Mouse (Mus musculus) erythroblast, embryonic 14.5 days (primary cell): Measurements from ENCODE around the gene Zbtb39.

Experiments
- GATA1 ChIP-seq: IDR thresholded peaks from 2 replicates; pipeline ENCODE4 v1.6.1; 2012; ENCODE audit warnings: low read length, inconsistent platforms, mixed read lengths
- TAL1 ChIP-seq: IDR thresholded peaks from 3 replicates; pipeline ENCODE4 v1.6.1; 2012; ENCODE audit warnings: low read length, inconsistent platforms, mixed read lengths

DNA sequence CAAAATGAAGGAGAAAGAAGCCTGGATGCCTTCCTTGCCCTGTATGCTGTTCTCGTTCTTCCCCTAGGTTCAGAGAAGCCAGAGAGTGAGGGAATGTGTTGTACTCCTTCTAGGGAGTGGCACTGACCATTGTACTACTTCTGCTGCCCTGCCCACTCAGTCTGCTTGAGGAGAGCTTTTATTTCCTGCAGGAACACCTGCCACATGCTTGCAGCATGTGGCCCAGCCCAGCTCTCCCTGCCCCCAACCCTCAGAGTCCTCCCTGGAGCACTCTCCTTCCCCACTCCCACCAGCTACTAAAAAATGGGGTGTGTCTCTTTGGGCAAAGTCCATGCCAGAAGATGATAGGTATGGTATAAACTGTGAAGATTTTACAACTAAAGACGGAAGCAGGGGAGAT, 35.0 kb upstream of the Zbtb39 start:
- no peak for TF ChIP-seq TAL1
- no peak for TF ChIP-seq GATA1
